Mouse (Mus musculus) kidney, adult 2 months (tissue): ENCODE data around the gene Magi1.

Source experiments
- CTCF ChIP-seq: fragments of 200-500 bp; conservative IDR thresholded peaks from 2 replicates; pipeline ENCODE4 v1.5.1; 2011; ENCODE audit warnings: low read depth, mild to moderate bottlenecking, control low read depth, low read length, moderate library complexity, mixed read lengths; ENCODE audit not compliant: insufficient read depth, insufficient read length
- POLR2A ChIP-seq: fragments of 200-500 bp; IDR thresholded peaks from one replicate; pipeline ENCODE4 v1.6.1; 2011; ENCODE audit warnings: low read depth, low read length, control low read depth

- TF ChIP-seq CTCF (no peak), POLR2A (no peak)
Observed at GRCm38 (mm10) chr6:93923972-93924371, 359.7 kb downstream of the Magi1 start.
